Mouse (Mus musculus) limb, embryonic 12.5 days (tissue): ENCODE measurements around the gene Ahnak2. TPM values are rescaled to one million over a fixed set of nuclear protein-coding genes. Genes with fewer than 3 reads are reported as not detected.

Experiments used
- ATAC-seq: fragments of 200-750 bp; cut with Nextera tagmentation; 2 replicates; pipeline ENCODE4 v1.8.0; 2017; ENCODE audit warnings: low read depth, moderate TSS enrichment; ENCODE audit not compliant: insufficient number of reproducible peaks, insufficient read depth, low FRiP score, low TSS enrichment
- H3K27ac ChIP-seq: fragments of 300-500 bp; sonication (generic); 2 replicates; pipeline ENCODE4 v1.5.1; 2016; ENCODE audit warnings: mild to moderate bottlenecking, moderate library complexity
- H3K27me3 ChIP-seq: fragments of 300-500 bp; sonication (generic); 2 replicates; pipeline ENCODE4 v1.6.1; 2016; ENCODE audit warnings: mild to moderate bottlenecking, moderate library complexity
- H3K36me3 ChIP-seq: fragments of 300-500 bp; sonication (generic); 2 replicates; pipeline ENCODE4 v1.6.1; 2016; ENCODE audit warnings: mild to moderate bottlenecking, moderate library complexity
- H3K4me1 ChIP-seq: fragments of 300-500 bp; sonication (generic); replicated peaks from 2 replicates; pipeline ENCODE4 v1.6.1; 2016
- H3K4me2 ChIP-seq: fragments of 300-500 bp; sonication (generic); 2 replicates; pipeline ENCODE4 v1.6.1; 2016; ENCODE audit warnings: mild to moderate bottlenecking, moderate library complexity
- H3K4me3 ChIP-seq: fragments of 300-500 bp; sonication (generic); replicated peaks from 2 replicates; pipeline ENCODE4 v1.5.1; 2016; ENCODE audit warnings: mild to moderate bottlenecking
- H3K9ac ChIP-seq: fragments of 300-500 bp; sonication (generic); replicated peaks from 2 replicates; pipeline ENCODE4 v1.6.1; 2016; ENCODE audit warnings: mild to moderate bottlenecking, moderate library complexity
- H3K9me3 ChIP-seq: fragments of 300-500 bp; sonication (generic); 2 replicates; pipeline ENCODE4 v1.6.1; 2016; ENCODE audit warnings: mild to moderate bottlenecking, moderate library complexity
- WGBS: fragments of 180-500 bp; shearing (Covaris S2); methylation state at CpG from one replicate; pipeline ENCODE4 v1.1.7; 2016; 5-methylcytosine and 5-hydroxymethylcytosine counted together
- polyA plus RNA-seq: library from polyadenylated mRNA; unstranded; fragments of >200 nt; fragmentation: Nextera tagmentation; extraction: Ambion mirVana; gene quantifications from 2 replicates; pipeline ENCODE4 v1.2.1, GENCODE M21; 2016

Gene Ahnak2
- polyA plus RNA-seq, 1 experiment from 2014 or later: 0.26 TPM

DNA sequence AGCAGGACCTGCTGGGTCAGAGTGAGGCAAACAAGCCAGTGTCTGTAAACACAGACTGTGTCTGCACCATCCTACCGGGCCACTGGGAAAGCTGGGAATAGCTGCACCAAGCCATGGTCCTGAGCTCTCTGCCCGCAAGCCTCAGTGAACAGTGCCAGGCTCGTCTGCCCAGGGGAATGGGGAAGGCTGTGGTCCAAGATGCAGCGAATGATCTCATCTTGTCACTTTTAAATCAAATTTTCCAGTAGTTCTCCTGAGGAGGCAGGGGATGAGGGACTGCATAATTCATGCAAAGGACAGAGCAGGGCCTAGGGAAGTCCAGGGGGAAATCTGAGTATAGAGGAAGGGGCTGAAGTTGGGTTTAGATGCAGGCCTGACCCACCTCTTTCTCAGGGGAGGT is 5.3 kb upstream of the Ahnak2 start:
- H3K27ac ChIP-seq: no peak overlapping the region
- H3K9ac ChIP-seq: peak overlapping the region; percentile 65; the same call in 1 of the 2 replicates
- 0 out of 2 replicates have a peak, but pooled peaks cover 6% of the 10 kb centered on the region for H3K36me3 ChIP-seq
- WGBS: 82% methylated on average over 4 of the region's 4 CpGs
- H3K4me2 ChIP-seq: peak overlapping the region; percentile 99; the same call in 1 of the 2 replicates
- no peak for ATAC-seq
- no peak overlapping the region for H3K4me3 ChIP-seq
- no peaks in the 10 kb centered on the region for H3K9me3 ChIP-seq
- H3K27me3 ChIP-seq: peaks cover 47% of the 10 kb centered on the region
- H3K4me1 ChIP-seq: peaks cover 19% of the 10 kb centered on the region

DNA sequence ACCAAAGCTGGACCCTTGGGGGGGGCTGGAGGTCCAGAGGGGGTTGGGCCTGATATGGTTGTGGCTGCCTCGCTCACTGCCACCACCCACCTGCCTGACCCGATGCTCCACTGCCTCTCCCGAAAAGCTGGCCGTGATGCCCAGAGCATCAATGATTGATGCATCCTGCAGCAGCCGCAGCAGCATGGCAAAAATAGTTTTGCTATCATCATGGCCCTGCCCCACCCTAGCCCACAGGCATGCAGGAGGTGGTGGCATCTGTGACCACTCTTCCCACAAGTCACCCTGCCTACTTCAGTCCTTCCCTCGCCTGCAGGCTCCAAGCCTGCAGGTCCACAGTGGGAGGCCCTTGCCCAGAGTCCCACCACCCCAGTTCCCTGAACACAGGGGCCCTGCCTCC is 3.6 kb upstream of the Ahnak2 start:
- no peak overlapping the region for H3K4me3 ChIP-seq
- no peak overlapping the region for H3K27ac ChIP-seq
- ATAC-seq: no peak
- H3K27me3 ChIP-seq: peaks cover 62% of the 10 kb centered on the region
- no peak overlapping the region for H3K9ac ChIP-seq
- H3K4me1 ChIP-seq: peaks cover 35% of the 10 kb centered on the region
- WGBS: 75% methylated on average over 6 of the region's 6 CpGs
- H3K36me3 ChIP-seq: no peaks in the 10 kb centered on the region
- no peaks in the 10 kb centered on the region for H3K9me3 ChIP-seq
- no peak overlapping the region for H3K4me2 ChIP-seq

DNA sequence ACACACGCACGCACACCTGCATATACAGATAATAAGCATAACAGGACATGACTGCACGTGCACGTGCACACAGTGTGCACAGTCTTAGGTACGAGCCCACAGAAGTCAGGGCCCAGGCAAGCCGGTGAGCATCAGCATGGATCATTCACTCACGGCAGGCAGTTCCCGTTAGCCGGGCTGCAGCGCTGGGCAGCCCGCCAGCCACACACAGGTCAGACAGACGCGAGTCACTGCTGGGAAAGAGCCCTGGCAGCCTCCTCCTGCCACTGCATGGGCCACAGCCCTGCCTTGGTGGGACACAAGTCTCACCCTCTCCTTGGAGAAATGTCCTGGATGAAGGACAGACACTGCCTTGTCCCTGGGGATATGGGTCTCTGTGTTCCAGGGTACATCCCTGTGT is 1.6 kb upstream of the Ahnak2 start:
- no peak for ATAC-seq
- Histone ChIP-seq H3K27me3 (peaks cover 62% of the 10 kb centered on the region), H3K4me2 (no peak overlapping the region), H3K27ac (no peak overlapping the region), H3K9ac (no peak overlapping the region; the same call in 1 of the 2 replicates), H3K36me3 (no peaks in the 10 kb centered on the region), H3K4me3 (no peak overlapping the region), H3K4me1 (peaks cover 23% of the 10 kb centered on the region), H3K9me3 (no peaks in the 10 kb centered on the region)
- WGBS: 53% methylated on average over 13 of the region's 13 CpGs

DNA sequence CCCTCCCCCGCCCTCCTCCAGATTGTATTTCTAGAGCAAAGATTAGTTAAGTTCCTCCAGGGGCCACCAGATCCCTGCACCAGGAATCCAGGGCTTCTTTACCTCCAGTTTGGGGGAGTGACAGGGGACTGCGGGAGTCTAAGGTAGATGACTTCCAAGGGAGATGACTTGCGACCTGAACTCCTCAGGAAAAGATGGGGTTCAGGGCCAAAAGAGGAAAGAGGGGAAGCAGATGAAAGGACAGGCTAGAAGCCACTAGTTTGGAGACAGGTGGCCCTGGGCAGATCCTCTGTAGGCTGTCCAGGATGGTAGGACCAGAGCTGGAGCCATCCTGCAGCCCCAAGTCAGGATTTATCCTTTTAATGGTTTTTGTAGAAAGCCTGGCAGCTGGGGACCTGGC is 460 bp upstream of the Ahnak2 start:
- Histone ChIP-seq H3K9me3 (no peaks in the 10 kb centered on the region), H3K4me3 (0 out of 2 replicates have a peak overlapping the region, but pooled peaks have one; percentile 58), H3K4me1 (peaks cover 23% of the 10 kb centered on the region), H3K27ac (no peak overlapping the region), H3K36me3 (no peaks in the 10 kb centered on the region), H3K4me2 (peak overlapping the region; percentile 100), H3K9ac (no peak overlapping the region), H3K27me3 (peaks cover 70% of the 10 kb centered on the region)
- 22% methylated on average over 3 of the region's 3 CpGs for WGBS
- no peak for ATAC-seq

DNA sequence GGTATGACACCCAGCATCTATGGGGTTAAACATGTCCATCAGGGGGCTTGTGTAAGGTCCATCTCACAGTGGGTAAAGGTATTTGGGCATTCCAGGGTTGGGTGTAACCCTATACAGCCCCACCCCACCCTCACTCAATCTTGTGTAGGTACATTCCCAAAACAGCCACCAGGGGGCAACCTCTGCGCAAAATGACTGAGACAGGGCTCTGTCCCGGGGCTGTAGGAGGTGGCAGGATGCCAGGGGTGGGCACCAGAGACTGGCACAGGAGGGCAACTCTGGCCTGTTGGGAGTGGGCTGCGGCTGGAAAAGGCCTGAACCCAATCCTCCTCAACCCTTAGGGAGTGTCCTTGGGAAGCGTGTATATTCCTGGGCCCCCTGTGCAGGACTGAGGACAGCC is 2.0 kb downstream of the Ahnak2 start:
- H3K9me3 ChIP-seq: no peaks in the 10 kb centered on the region
- no peak overlapping the region for H3K4me2 ChIP-seq
- 11% methylated on average over 4 of the region's 4 CpGs for WGBS
- peaks cover 81% of the 10 kb centered on the region for H3K27me3 ChIP-seq
- H3K27ac ChIP-seq: no peak overlapping the region
- ATAC-seq: no peak
- H3K4me1 ChIP-seq: peaks cover 38% of the 10 kb centered on the region
- no peaks in the 10 kb centered on the region for H3K36me3 ChIP-seq
- no peak overlapping the region for H3K4me3 ChIP-seq
- no peak overlapping the region for H3K9ac ChIP-seq

DNA sequence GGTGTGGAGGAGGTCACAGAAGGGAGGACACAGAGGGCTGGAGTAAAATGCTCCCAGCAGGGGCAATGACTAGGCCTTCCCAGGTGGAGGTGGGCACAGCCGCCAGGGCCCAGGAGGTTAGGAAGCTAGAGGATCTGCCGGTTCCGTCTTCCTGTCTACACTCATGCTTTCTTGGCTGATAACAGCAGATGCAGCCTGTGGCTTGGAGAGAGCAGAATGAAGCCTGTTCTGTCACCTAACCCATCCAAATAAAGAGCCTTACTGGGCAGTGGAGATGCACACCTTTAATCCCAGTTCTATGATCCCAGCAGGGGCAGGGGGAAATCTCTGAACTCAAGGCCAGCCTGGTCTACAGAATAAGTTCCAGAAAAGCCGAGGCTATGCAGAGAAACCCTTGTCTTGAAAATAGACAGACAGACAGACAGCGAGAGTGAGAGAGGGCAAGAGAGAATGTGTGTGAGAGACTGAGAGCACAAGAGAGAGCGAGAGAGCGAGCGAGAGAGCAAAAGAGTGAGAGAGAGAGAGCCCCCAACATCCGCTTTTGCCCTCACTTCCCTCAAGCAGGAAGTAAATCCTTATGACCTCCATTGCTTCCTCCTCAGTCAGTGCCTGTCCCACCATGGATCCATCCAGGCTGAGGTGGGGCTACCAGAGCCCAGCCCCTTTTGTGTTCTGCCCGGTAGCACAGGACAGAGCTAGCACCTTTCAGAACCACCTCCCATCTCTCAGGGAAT is 3.1 kb downstream of the Ahnak2 start:
- Histone ChIP-seq H3K4me2 (no peak overlapping the region), H3K9ac (no peak overlapping the region), H3K4me1 (peaks cover 44% of the 10 kb centered on the region)

DNA sequence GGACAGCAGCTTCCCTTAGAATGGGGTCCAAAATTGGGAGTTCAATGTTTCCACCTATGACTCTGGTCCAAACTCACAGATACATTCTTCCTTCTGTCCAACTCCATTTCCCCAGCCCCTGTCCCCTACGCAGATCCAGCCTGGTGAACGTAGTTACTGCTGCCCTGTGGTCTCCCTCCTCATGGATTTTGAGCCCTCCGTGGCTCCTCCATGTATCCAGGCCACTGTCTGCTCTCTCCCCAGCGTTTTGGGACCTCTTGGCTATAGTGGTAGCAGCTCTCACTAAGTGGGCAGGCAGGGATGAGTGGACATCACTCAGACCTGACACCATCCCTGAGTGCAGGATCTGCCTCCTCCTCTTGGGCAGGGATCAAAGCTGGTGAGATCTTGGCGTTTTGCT is 3.7 kb downstream of the Ahnak2 start:
- H3K9ac ChIP-seq: no peak overlapping the region
- no peaks in the 10 kb centered on the region for H3K9me3 ChIP-seq
- no peak overlapping the region for H3K4me2 ChIP-seq
- 69% methylated on average over 5 of the region's 5 CpGs for WGBS
- H3K4me3 ChIP-seq: no peak overlapping the region
- ATAC-seq: no peak
- H3K36me3 ChIP-seq: no peaks in the 10 kb centered on the region
- peaks cover 49% of the 10 kb centered on the region for H3K4me1 ChIP-seq
- H3K27me3 ChIP-seq: peaks cover 69% of the 10 kb centered on the region
- H3K27ac ChIP-seq: no peak overlapping the region

More for the DNA sequence above, 3.1 kb downstream of the Ahnak2 start:
- H3K4me3 ChIP-seq: no peak overlapping the region
- H3K27ac ChIP-seq: no peak overlapping the region
- no peaks in the 10 kb centered on the region for H3K36me3 ChIP-seq
- no peak for ATAC-seq
- WGBS: 84% methylated on average over 10 of the region's 10 CpGs
- no peaks in the 10 kb centered on the region for H3K9me3 ChIP-seq
- peaks cover 76% of the 10 kb centered on the region for H3K27me3 ChIP-seq

DNA sequence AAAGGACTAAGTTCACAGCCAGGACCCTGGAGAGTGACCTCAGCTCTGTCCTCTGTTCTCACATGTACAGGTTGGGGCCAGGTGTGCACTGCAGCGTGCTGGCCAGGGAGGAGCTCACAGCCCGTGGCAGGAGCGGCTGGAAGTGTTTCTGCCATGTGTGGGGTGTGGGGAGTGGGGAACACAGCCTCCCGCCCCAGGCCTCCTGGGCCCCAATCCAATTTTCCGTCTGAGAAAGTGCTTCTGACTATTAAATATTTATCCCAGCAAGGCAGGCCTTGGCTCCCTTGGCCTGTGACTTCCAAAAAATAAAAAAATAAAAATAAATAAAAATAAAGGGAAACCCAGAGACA is 4.2 kb downstream of the Ahnak2 start:
- H3K36me3 ChIP-seq: no peaks in the 10 kb centered on the region
- no peak overlapping the region for H3K4me3 ChIP-seq
- H3K27ac ChIP-seq: no peak overlapping the region
- H3K9me3 ChIP-seq: no peaks in the 10 kb centered on the region
- H3K27me3 ChIP-seq: peaks cover 69% of the 10 kb centered on the region
- no peak overlapping the region for H3K4me2 ChIP-seq
- no peak overlapping the region for H3K9ac ChIP-seq
- H3K4me1 ChIP-seq: peaks cover 49% of the 10 kb centered on the region
- ATAC-seq: no peak
- 31% methylated on average over 5 of the region's 5 CpGs for WGBS

DNA sequence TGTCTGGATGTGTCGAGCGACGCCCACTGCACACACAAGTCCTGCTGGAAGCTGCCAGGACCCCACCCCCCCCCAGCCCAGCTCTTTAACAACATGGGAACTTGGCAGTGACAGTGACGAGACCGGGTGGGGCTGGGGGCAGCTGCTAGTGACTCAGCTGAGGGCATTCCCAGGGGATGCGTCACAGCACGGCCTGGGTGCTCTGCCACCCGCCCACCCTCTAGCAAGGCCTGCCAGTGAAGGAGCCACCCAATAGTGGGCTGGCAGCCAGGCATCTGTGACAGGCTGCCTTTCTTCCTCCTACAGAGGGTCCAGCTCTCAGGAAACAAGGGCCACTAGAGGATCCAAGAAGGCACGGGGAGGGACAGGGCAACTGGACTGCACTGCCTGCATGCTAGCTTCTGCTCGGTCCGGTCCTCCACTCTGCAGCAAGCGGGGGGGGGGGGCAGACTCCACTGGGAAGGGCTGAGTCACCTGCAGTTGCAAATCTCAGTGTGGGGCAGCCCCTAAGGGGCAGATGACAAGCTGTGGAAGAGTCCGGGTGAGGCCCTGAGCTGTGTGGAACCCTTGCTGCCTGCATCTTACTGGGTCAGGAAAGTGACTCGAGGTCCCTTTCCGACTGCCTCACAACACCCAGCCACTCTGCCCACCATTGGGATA is 4.7 kb downstream of the Ahnak2 start:
- no peak overlapping the region for H3K4me2 ChIP-seq
- H3K9me3 ChIP-seq: no peaks in the 10 kb centered on the region
- H3K36me3 ChIP-seq: no peaks in the 10 kb centered on the region
- H3K4me3 ChIP-seq: no peak overlapping the region
- no peak overlapping the region for H3K27ac ChIP-seq
- no peak overlapping the region for H3K9ac ChIP-seq
- 55% methylated on average over 15 of the region's 15 CpGs for WGBS
- H3K27me3 ChIP-seq: peaks cover 64% of the 10 kb centered on the region
- ATAC-seq: no peak
- peaks cover 47% of the 10 kb centered on the region for H3K4me1 ChIP-seq

DNA sequence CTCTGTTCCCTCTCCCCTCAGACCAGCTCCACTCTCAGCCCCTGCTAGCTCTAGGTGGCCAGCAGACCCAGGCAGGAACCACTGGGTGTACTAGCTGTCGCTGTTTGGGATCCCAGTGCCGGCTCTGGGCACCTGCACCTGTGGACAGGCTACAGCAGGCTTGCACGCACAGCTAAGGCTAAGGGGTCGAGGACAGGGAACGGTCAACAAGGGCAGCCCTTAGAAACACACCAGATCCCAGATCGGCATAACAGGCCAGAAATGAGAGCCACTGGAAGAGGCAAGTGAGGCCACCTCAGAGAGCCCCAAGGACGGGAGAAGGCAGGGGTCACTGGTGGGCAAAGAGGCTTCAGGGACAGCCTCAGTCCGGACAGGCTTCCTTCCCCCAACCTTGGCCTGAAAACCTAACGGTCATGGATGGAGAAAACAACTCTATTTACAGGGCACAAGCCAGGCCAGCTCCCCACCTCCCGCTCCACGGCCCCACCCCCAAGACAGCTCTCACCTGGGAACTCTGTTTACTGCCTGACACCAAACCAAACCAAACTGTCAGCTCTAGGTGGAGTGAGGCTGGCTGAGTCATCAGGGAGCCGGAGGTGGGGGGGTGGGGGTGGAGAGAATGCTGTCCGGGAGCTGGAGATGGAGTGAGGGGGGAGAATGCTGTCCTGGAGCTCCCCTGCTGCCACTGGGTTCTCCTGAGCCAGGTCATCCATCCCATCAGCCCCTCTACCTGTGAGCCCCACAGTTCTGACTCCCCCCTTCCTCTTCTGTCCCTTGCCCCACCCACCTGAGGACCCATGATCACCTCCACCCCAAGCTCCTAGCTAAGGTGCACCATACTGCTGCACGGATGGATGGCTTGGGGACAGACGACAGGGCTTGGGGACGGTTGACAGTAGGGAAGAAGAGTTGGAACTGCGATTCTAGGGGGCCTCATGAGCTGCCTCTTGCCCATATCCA is 5.6 kb downstream of the Ahnak2 start:
- WGBS: 39% methylated on average over 17 of the region's 17 CpGs
- Histone ChIP-seq H3K36me3 (no peaks in the 10 kb centered on the region), H3K4me1 (peaks cover 37% of the 10 kb centered on the region), H3K27ac (no peak overlapping the region), H3K9ac (no peak overlapping the region), H3K4me3 (no peak overlapping the region), H3K4me2 (no peak overlapping the region), H3K27me3 (peaks cover 54% of the 10 kb centered on the region), H3K9me3 (no peaks in the 10 kb centered on the region)
- ATAC-seq: no peak
